Mouse (Mus musculus) common myeloid progenitor, adult 5-6 weeks (primary cell): ENCODE results near the gene Arpp21. TPM values are rescaled to one million over a fixed set of nuclear protein-coding genes. Genes with fewer than 3 reads are reported as not detected.
A peak's percentile ranks its signal among the peaks of the same experiment; 100 is the strongest.

Experiments used
- ATAC-seq: replicated peaks from 2 replicates; pipeline ENCODE4 v1.8.0; 2016; ENCODE audit warnings: low read depth, mild to moderate bottlenecking, moderate TSS enrichment, inconsistent platforms; ENCODE audit not compliant: poor library complexity, severe bottlenecking
- total RNA-seq: library from RNA; stranded (forward); fragments of 200-1000, 187-1606 nt; gene quantifications from 2 replicates; pipeline ENCODE4 v1.2.3, GENCODE M21; 2017

Gene Arpp21
- total RNA-seq, 1 experiment from 2014 or later: 3.7 TPM

GRCm38 (mm10) chr9:112231935-112232575 lies 3.7 kb downstream of the Arpp21 start:
- no peak for ATAC-seq

DNA sequence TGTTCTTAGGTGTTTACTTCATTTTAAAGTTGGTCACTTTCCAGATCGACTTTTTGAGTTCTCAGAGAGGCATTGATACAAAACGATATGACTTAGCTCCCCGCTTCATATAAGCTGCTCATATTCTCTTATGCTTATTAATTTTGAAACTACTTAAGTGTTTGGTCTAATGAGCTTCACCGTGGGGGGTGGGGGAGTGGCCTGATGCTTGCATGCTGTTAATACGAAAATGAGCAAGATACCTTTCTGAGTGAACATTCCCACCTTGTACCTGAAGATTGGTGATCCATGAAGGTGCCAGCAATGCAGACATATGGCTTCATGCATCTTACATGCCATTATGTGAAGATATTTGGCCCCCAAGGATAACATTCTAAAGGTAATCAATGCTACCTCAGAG lies 4.4 kb downstream of the Arpp21 start:
- no peak for ATAC-seq

- no peak for ATAC-seq
Measured at GRCm38 (mm10) chr9:112230716-112231361, 4.9 kb downstream of the Arpp21 start.

GRCm38 (mm10) chr9:112228470-112228869 lies 7.3 kb downstream of the Arpp21 start:
- ATAC-seq: no peak

GRCm38 (mm10) chr9:112227174-112227573 lies 8.6 kb downstream of the Arpp21 start:
- peak; percentile 67 for ATAC-seq

DNA sequence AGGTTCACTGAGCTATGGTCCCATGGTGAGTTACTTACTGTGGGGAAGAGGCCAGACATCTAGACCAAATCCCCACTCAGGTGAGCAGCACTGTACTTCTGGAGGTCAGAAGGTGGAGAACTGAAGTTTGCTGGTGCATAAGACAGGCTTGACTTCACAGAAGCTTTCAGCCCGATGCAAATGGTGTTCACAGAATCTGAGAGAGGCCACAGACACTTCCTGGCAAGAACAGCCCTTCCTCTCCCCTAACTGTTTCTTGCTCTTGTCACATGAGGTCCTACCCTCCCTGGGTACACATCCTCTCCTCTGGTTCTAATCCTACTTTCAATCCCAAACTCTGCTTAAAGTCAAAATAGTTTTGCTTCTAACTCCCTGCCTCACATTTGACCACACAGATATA lies 9.2 kb downstream of the Arpp21 start:
- peak; percentile 28; the same call in 1 of the 2 replicates for ATAC-seq

DNA sequence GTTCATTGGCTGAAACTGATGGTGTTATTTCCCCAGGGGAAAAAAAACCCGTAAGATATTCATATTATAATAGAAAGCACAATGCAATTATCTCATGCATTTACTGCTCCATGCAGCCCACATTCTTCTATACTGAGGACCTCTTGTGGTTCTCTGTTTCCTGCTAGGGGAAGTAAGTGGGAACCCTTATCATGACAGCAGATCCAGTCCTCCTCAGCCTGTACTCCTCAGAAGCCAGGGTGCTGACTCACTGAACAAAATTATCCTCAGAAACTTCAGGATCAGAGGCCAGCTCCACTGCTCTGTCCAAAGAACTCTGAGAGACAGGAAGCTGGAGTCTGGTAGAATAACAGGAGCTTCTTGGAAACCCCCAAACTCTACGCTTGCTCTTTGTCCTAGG lies 10.7 kb downstream of the Arpp21 start:
- peak; percentile 92 for ATAC-seq

- peak; percentile 64 for ATAC-seq
Measured at GRCm38 (mm10) chr9:112219372-112219771, 16.4 kb downstream of the Arpp21 start.

GRCm38 (mm10) chr9:112218237-112218636 lies 17.5 kb downstream of the Arpp21 start:
- ATAC-seq: no peak

DNA sequence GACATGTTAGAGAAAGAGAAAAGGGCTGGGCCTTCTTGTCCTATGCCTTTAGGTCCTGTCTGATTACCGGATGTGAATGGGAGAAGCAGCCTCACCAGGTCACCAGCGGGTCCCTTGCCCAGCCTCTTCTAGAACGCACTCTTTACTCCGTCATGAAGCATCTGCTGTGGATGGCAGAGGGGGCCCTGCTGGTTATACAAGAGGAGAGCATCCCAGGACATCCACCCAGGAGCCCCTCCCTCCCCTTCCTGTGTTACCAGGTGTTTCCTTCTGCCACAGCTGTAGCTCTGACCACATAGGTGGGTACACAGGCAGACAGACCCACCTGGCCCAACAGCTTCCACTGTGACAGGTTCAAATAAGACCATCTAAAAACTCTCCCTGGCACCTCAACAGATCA lies 18.6 kb downstream of the Arpp21 start:
- 0 out of 2 replicates have a peak, but pooled peaks have one; percentile 12 for ATAC-seq

- no peak for ATAC-seq
Measured at GRCm38 (mm10) chr9:112215030-112215806, 20.5 kb downstream of the Arpp21 start.

DNA sequence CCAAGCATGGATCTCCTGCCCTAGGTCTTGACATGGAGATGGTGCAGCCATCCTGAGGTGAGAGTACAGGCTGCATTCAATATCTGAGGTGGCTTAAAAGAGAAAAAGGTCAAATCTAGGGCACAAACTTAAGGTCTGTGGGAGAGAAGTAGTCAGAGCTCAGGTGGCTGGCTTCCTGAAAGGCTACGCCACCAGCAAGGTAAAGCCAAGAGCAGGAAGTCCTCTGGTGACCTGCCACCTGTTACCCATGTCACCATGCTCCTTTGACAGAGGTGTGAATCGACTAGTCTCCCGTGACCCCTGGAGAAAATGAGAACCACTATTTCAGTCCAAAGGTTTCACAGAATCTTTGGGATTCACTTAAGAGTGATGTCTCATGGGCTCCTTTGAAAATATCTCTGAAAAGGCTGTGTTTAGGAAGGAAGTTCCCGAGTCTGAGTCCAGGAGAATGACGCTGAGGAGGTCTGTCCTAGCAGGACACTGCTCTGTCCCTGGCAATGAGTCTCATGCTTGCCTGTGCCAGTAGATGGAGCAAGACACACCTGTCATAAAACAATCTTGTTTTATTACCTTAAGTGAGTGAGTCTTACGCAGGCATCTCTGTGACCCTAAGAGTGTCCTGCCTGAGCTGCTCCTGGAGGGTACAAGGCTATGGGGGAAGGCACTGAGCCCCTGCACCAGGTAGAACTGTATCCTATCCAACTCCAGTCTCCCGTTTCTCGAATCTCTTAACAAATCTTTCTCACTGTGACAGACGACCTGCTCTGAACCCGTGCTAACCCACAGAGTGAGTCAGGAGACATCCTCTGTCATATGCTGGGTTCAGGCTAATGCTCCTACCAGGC lies 22.1 kb downstream of the Arpp21 start:
- peak; percentile 50 for ATAC-seq

- no peak for ATAC-seq
Measured at GRCm38 (mm10) chr9:112209803-112210202, 25.9 kb downstream of the Arpp21 start.

DNA sequence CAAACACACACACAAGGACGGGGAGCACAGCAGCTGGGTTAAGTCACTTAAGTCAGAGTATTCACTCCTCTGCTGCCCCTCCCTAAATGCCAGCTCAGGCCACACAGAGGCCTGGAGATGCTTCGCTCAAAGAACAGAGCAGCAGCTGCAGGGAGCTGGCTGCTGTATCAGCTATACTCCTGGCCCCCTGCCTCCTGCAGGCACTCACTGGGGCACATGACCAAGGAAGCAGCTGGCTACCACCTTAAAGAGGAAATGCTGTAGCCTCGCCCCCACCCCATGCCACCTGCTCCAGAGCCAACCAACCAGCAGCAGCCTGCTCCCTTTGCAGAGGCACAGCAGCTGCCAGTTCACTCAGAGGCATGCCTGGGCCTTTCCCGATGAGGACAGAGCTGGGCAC lies 28.0 kb downstream of the Arpp21 start:
- ATAC-seq: peak; percentile 99

GRCm38 (mm10) chr9:112198296-112198695 lies 37.4 kb downstream of the Arpp21 start:
- ATAC-seq: no peak

DNA sequence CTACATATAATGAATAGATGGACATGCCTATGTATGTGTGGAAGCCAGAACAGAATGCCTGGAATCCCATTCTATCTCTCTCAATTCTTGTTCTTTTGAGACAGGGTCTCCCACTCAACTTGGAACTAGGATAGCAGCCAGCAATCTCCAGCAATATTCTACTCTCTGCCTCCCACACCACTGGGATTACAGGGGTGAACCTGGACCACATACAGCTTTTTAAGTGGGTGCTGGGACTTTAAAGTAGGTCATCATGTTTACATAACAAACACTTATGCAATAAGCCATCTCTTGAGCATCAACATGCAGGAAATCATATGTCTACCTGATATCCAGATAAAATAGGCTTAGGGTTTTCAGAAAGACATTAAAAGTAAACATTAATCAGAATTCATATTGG lies 41.7 kb downstream of the Arpp21 start:
- ATAC-seq: no peak

DNA sequence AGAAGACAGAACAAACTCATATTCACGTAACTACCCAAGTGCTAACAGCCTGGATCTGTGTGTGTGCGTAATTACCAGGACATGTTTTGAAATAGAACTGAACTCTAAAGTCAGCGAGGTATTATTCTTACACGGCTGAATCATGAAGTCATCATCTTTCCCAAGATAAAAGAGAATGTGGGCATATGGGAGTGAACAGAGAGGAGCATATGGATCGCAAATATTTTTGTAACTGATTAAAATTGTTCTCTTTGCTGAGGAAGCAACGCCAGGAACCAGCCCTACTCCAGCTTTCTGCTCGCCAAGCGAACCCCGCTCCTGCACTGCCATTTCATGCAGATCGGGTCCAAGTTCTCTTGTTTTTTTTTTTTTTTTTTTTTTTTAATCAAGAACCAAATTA lies 46.3 kb downstream of the Arpp21 start:
- ATAC-seq: no peak

DNA sequence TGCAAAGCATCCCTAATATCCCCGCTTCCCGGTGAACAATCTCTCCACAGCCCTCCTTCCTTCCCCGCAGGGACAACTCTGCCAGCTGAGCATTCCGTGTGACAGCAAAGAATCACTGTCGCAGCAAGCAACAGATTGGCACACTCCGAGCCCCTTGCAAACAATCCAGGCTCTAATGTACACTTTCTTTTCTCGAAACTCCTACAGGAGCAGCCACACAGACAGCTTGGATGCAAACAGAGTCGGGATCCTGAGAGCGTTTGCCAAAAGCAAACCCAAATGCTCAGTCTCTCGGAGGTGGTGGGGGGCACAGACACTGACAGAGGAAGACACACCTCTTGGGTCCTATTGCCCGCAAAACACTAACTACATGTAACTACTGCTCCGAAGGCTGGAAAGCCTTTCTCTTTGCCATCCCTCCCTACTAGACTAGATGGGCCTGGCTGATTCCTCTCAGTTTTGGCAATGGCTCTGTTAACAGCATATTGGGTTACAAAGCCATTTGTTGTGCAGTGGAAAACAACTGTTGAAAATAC lies 47.3 kb downstream of the Arpp21 start:
- ATAC-seq: no peak

- ATAC-seq: no peak
Measured at GRCm38 (mm10) chr9:112187667-112188066, 48.1 kb downstream of the Arpp21 start.
